Mouse (Mus musculus): ENCODE results near the gene Gpr183. TPM values are rescaled to one million over a fixed set of nuclear protein-coding genes. Genes with fewer than 3 reads are reported as not detected.

Gene Gpr183
- polyA plus RNA-seq, 1 experiment from 2014 or later: 0.81 TPM

- Histone ChIP-seq H3K9me3 (ENCODE audit: control insufficient read depth, low read length) (no peaks in the 10 kb centered on the region), H3K27me3 (replicated peaks; ENCODE audit: control insufficient read depth, insufficient read depth, low read length) (no peaks in the 10 kb centered on the region), H3K36me3 (ENCODE audit: control insufficient read depth, insufficient read depth, low read length) (no peaks in the 10 kb centered on the region), H3K4me2 (ENCODE audit: low read length) (no peak overlapping the region), H3K4me1 (ENCODE audit: control insufficient read depth, insufficient read depth, low read depth, low read length) (no peaks in the 10 kb centered on the region), H3K27ac (ENCODE audit: low read depth, low read length) (no peak overlapping the region), H3K4me3 (ENCODE audit: low read length) (no peak overlapping the region), H3K9ac (ENCODE audit: low read depth, low read length) (no peak overlapping the region)
- 92% methylated on average over 11 of the region's 11 CpGs for WGBS
- ATAC-seq: no peak
Observed at GRCm38 (mm10) chr14:121954129-121954528, 10.9 kb downstream of the Gpr183 start.

DNA sequence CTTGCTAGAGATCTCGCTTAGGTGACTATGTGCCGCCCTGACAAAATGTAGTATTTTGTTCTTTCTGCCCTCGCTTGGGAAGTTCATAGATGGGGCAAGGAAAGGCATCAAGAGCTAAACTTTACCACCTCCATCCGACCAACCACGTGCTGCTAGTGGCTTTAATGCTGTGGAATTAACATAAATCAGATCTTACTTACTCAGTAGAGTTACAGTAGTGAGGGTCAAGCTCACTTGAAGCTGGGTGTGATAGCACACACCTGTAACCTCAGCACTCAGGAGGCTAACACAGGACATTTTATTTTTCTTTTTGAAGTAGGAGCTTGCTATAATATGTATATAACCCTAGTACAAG lies 13.0 kb downstream of the Gpr183 start:
- H3K27ac ChIP-seq (ENCODE audit: low read depth, low read length): no peak overlapping the region
- 96% methylated on average over 5 of the region's 5 CpGs for WGBS
- no peaks in the 10 kb centered on the region for H3K36me3 ChIP-seq (ENCODE audit: control insufficient read depth, insufficient read depth, low read length)

GRCm38 (mm10) chr14:121951399-121952045 lies 13.5 kb downstream of the Gpr183 start:
- H3K4me1 ChIP-seq (ENCODE audit: control insufficient read depth, insufficient read depth, low read depth, low read length): no peaks in the 10 kb centered on the region
- H3K27ac ChIP-seq (ENCODE audit: low read depth, low read length): no peak overlapping the region
- no peaks in the 10 kb centered on the region for H3K36me3 ChIP-seq (ENCODE audit: control insufficient read depth, insufficient read depth, low read length)
- no peak overlapping the region for H3K9ac ChIP-seq (ENCODE audit: low read depth, low read length)
- 89% methylated on average over 2 of the region's 2 CpGs for WGBS
- no peak for ATAC-seq
- no peak overlapping the region for H3K4me2 ChIP-seq (ENCODE audit: low read length)
- no peak overlapping the region for H3K4me3 ChIP-seq (ENCODE audit: low read length)
- H3K27me3 ChIP-seq (replicated peaks; ENCODE audit: control insufficient read depth, insufficient read depth, low read length): no peaks in the 10 kb centered on the region
- no peaks in the 10 kb centered on the region for H3K9me3 ChIP-seq (ENCODE audit: control insufficient read depth, low read length)

More for the DNA sequence above, 13.0 kb downstream of the Gpr183 start:
- no peak overlapping the region for H3K4me3 ChIP-seq (ENCODE audit: low read length)
- no peak overlapping the region for H3K4me2 ChIP-seq (ENCODE audit: low read length)
- H3K27me3 ChIP-seq (replicated peaks; ENCODE audit: control insufficient read depth, insufficient read depth, low read length): no peaks in the 10 kb centered on the region
- H3K9ac ChIP-seq (ENCODE audit: low read depth, low read length): no peak overlapping the region
- H3K9me3 ChIP-seq (ENCODE audit: control insufficient read depth, low read length): no peaks in the 10 kb centered on the region
- ATAC-seq: no peak
- H3K4me1 ChIP-seq (ENCODE audit: control insufficient read depth, insufficient read depth, low read depth, low read length): no peaks in the 10 kb centered on the region

- no peaks in the 10 kb centered on the region for H3K9me3 ChIP-seq (ENCODE audit: control insufficient read depth, low read length)
Observed at GRCm38 (mm10) chr14:121949897-121950296, 15.1 kb downstream of the Gpr183 start.

GRCm38 (mm10) chr14:121949436-121949835 lies 15.6 kb downstream of the Gpr183 start:
- Histone ChIP-seq H3K9me3 (ENCODE audit: control insufficient read depth, low read length) (no peaks in the 10 kb centered on the region), H3K27ac (ENCODE audit: low read depth, low read length) (no peak overlapping the region), H3K4me1 (ENCODE audit: control insufficient read depth, insufficient read depth, low read depth, low read length) (no peaks in the 10 kb centered on the region), H3K4me2 (ENCODE audit: low read length) (no peak overlapping the region), H3K9ac (ENCODE audit: low read depth, low read length) (no peak overlapping the region), H3K27me3 (replicated peaks; ENCODE audit: control insufficient read depth, insufficient read depth, low read length) (no peaks in the 10 kb centered on the region), H3K36me3 (ENCODE audit: control insufficient read depth, insufficient read depth, low read length) (no peaks in the 10 kb centered on the region), H3K4me3 (ENCODE audit: low read length) (no peak overlapping the region)
- ATAC-seq: no peak
- 100% methylated on average over 3 of the region's 3 CpGs for WGBS

More at GRCm38 (mm10) chr14:121949897-121950296, 15.1 kb downstream of the Gpr183 start:
- Histone ChIP-seq H3K36me3 (ENCODE audit: control insufficient read depth, insufficient read depth, low read length) (no peaks in the 10 kb centered on the region), H3K27ac (ENCODE audit: low read depth, low read length) (no peak overlapping the region), H3K4me3 (ENCODE audit: low read length) (no peak overlapping the region), H3K27me3 (replicated peaks; ENCODE audit: control insufficient read depth, insufficient read depth, low read length) (no peaks in the 10 kb centered on the region), H3K9ac (ENCODE audit: low read depth, low read length) (no peak overlapping the region), H3K4me2 (ENCODE audit: low read length) (no peak overlapping the region), H3K4me1 (ENCODE audit: control insufficient read depth, insufficient read depth, low read depth, low read length) (no peaks in the 10 kb centered on the region)
- no peak for ATAC-seq
- 94% methylated on average over 5 of the region's 5 CpGs for WGBS

GRCm38 (mm10) chr14:121947966-121948365 lies 17.0 kb downstream of the Gpr183 start:
- H3K4me3 ChIP-seq (ENCODE audit: low read length): no peak overlapping the region
- 0 out of 2 replicates have a peak, but pooled peaks cover 4% of the 10 kb centered on the region for H3K9me3 ChIP-seq (ENCODE audit: control insufficient read depth, low read length)
- H3K9ac ChIP-seq (ENCODE audit: low read depth, low read length): no peak overlapping the region
- no peak overlapping the region for H3K4me2 ChIP-seq (ENCODE audit: low read length)
- 92% methylated on average over 3 of the region's 3 CpGs for WGBS
- H3K27ac ChIP-seq (ENCODE audit: low read depth, low read length): no peak overlapping the region
- ATAC-seq: no peak
- H3K4me1 ChIP-seq (ENCODE audit: control insufficient read depth, insufficient read depth, low read depth, low read length): no peaks in the 10 kb centered on the region
- H3K27me3 ChIP-seq (replicated peaks; ENCODE audit: control insufficient read depth, insufficient read depth, low read length): no peaks in the 10 kb centered on the region
- no peaks in the 10 kb centered on the region for H3K36me3 ChIP-seq (ENCODE audit: control insufficient read depth, insufficient read depth, low read length)

DNA sequence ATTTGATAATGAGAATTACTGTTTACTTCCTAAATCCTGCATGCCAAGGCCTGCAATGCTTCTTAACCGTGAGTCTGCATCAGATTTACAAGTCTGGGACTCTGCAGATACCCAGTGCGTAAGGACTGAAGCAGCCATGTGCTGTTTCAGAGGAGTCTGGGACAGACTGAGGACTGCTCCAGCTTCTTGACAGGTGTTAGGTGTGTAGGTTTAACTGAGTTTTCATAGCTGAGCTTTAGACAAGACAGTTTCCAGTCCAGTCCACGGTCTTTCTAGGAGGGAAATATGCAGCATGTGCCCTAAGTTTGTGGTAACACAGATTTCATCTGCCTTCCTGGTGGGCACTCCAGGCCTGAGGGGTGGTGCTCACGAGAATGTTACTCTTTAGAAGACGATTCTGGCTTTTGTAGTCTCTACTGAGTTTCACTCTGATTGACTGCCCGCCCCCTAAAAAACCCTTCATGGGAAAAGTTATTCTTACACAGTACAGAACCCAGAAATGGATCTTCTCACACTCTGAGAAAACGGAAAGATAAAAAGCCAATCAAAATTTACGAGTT lies 17.7 kb downstream of the Gpr183 start:
- no peaks in the 10 kb centered on the region for H3K36me3 ChIP-seq (ENCODE audit: control insufficient read depth, insufficient read depth, low read length)
- H3K4me2 ChIP-seq (ENCODE audit: low read length): no peak overlapping the region
- no peaks in the 10 kb centered on the region for H3K27me3 ChIP-seq (replicated peaks; ENCODE audit: control insufficient read depth, insufficient read depth, low read length)
- H3K27ac ChIP-seq (ENCODE audit: low read depth, low read length): no peak overlapping the region
- no peak overlapping the region for H3K9ac ChIP-seq (ENCODE audit: low read depth, low read length)
- 0 out of 2 replicates have a peak, but pooled peaks cover 4% of the 10 kb centered on the region for H3K9me3 ChIP-seq (ENCODE audit: control insufficient read depth, low read length)
- no peak for ATAC-seq
- H3K4me3 ChIP-seq (ENCODE audit: low read length): no peak overlapping the region
- no peaks in the 10 kb centered on the region for H3K4me1 ChIP-seq (ENCODE audit: control insufficient read depth, insufficient read depth, low read depth, low read length)
- WGBS: 79% methylated on average over 8 of the region's 8 CpGs

DNA sequence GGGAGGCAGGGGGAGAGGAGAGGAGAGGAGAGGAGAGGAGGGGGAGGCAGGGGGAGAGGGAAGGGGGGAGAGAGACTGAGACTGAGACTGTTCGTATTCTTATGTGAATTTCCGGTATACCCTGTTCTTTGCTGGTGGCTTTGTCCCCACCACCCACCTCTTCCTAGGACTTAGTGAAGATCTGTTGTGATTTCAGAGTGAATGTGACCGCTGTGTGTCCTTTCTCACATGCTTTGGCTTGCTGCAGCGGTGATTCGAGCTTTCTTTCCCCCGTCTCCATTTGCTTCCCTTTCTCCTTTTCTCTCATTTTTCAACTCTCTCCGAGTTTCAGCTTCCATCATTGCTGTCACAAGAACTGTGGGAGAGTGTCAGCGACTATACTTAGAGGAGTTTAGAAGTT lies 18.3 kb downstream of the Gpr183 start:
- no peak overlapping the region for H3K27ac ChIP-seq (ENCODE audit: low read depth, low read length)
- no peak overlapping the region for H3K4me2 ChIP-seq (ENCODE audit: low read length)
- no peak overlapping the region for H3K4me3 ChIP-seq (ENCODE audit: low read length)
- 0 out of 2 replicates have a peak, but pooled peaks cover 4% of the 10 kb centered on the region for H3K9me3 ChIP-seq (ENCODE audit: control insufficient read depth, low read length)
- no peaks in the 10 kb centered on the region for H3K4me1 ChIP-seq (ENCODE audit: control insufficient read depth, insufficient read depth, low read depth, low read length)
- no peaks in the 10 kb centered on the region for H3K27me3 ChIP-seq (replicated peaks; ENCODE audit: control insufficient read depth, insufficient read depth, low read length)
- H3K36me3 ChIP-seq (ENCODE audit: control insufficient read depth, insufficient read depth, low read length): no peaks in the 10 kb centered on the region
- no peak overlapping the region for H3K9ac ChIP-seq (ENCODE audit: low read depth, low read length)
- no peak for ATAC-seq
- WGBS: 74% methylated on average over 8 of the region's 8 CpGs

DNA sequence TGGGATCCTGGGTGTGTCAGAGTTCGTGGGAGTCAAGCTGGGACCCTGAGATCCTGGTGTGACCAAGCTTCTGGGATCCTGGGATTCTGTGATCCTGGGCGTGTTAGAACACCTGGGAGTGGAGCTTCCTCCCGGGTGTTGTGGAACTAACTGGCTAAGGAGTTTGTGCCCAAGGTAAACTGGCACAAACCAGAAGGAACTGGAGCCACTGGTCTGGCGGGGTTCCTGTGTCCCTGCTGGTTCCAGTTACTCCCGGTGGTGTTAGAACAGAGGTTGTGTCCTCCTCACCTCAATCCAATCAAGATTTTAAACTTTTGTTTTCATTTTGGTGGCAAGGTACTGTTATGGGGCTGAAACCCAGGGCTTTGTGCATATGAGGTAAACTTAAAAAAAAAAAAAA lies 18.9 kb downstream of the Gpr183 start:
- H3K27me3 ChIP-seq (replicated peaks; ENCODE audit: control insufficient read depth, insufficient read depth, low read length): no peaks in the 10 kb centered on the region
- no peak overlapping the region for H3K4me2 ChIP-seq (ENCODE audit: low read length)
- H3K9me3 ChIP-seq (ENCODE audit: control insufficient read depth, low read length): 0 out of 2 replicates have a peak, but pooled peaks cover 4% of the 10 kb centered on the region
- ATAC-seq: no peak
- no peak overlapping the region for H3K9ac ChIP-seq (ENCODE audit: low read depth, low read length)
- H3K27ac ChIP-seq (ENCODE audit: low read depth, low read length): no peak overlapping the region
- WGBS: 84% methylated on average over 5 of the region's 5 CpGs
- no peaks in the 10 kb centered on the region for H3K36me3 ChIP-seq (ENCODE audit: control insufficient read depth, insufficient read depth, low read length)
- no peak overlapping the region for H3K4me3 ChIP-seq (ENCODE audit: low read length)
- no peaks in the 10 kb centered on the region for H3K4me1 ChIP-seq (ENCODE audit: control insufficient read depth, insufficient read depth, low read depth, low read length)

Data from hindbrain, embryonic 16.5 days (tissue).